Mouse (Mus musculus) v-Abl transformed pro-B cells (cell line): ENCODE results near the gene Sh3yl1.

Source experiments
- in situ Hi-C, 2 experiments: fragments of 400-800 bp; cut with MboI; formaldehyde crosslinking; loops; one replicate each; pipeline ENCODE4 v1.15.1; 2025; ENCODE audit not compliant: unreplicated experiment in 2 of 2

Sh3yl1 gene

GRCm38 (mm10) chr12:30936899-30937298 is 25.4 kb downstream of the Sh3yl1 start:
- in situ Hi-C loops = no loop called here

- in situ Hi-C loops = no loop called here
Measured at GRCm38 (mm10) chr12:30943057-30943986, 31.9 kb downstream of the Sh3yl1 start.

GRCm38 (mm10) chr12:30944197-30944596 is 32.7 kb downstream of the Sh3yl1 start:
- in situ Hi-C loops = no loop called here

GRCm38 (mm10) chr12:30970700-30971099 is 59.2 kb downstream of the Sh3yl1 start:
- in situ Hi-C loops = no loop called here

- in situ Hi-C loops = loop anchor here (5.0 to 10.0 kb wide), 3 partner anchors 406 to 951 kb away; no protein-coding TSS in a partner anchor
Measured at GRCm38 (mm10) chr12:31003795-31004194, 92.3 kb downstream of the Sh3yl1 start.

- in situ Hi-C loops = loop anchor here in 1 of 2 experiments (10.0 kb wide), 1 partner anchor 950 kb away; no protein-coding TSS in a partner anchor
Measured at GRCm38 (mm10) chr12:31005010-31005409, 93.5 kb downstream of the Sh3yl1 start.

GRCm38 (mm10) chr12:31008171-31008570 is 96.7 kb downstream of the Sh3yl1 start:
- in situ Hi-C loops = loop anchor here in 1 of 2 experiments (10.0 kb wide), 1 partner anchor 953 kb away; no protein-coding TSS in a partner anchor
